Mouse (Mus musculus): ENCODE measurements around the gene Cfc1. TPM values are rescaled to one million over a fixed set of nuclear protein-coding genes. Genes with fewer than 3 reads are reported as not detected.

Gene Cfc1
- polyA plus RNA-seq, 2 experiments from 2014 or later = 0.31 TPM; not detected in 1

DNA sequence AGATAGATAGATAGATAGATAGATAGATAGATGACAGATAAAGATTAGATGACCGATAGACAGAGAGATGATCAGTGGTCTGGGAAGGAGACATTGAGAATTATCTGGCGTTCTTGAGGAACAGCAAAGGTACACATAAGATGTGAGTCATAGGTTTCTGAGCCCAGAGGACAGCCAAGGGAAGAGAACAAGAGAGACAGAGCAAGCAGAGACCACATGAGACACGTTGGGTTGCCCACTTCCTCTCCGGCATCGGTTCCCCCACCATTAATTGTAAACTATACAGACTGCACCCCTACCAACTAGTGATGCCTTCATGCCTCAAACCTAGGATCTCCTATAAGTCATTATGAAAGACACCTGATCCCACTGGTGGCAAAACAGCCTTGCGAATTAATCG lies 18.8 kb downstream of the Cfc1 start:
- ATAC-seq = no peak

DNA sequence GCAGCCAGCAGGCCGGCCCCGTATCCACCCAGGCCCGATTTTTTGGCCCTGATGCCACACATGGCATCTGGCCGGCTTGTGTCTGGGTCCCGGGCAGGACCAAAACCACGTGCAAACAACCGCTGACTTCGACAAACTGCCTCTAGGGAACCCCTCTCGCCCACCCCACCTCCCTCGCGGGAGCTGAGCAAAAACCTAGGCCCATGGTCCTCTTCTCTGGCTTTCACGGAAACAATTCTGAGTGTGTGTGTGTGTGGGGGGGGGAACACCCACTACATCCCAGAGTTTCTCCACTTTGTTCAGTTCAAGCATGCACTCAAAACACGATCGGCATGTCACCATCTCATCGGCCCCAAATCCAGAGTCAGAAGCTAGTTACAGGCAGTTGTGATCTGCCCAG lies 25.4 kb downstream of the Cfc1 start, which contains the start of gene Prss40:
Prss40 (minus strand) TSS at position 101 of the 400 bp plus-strand sequence.
- no peak for ATAC-seq

DNA sequence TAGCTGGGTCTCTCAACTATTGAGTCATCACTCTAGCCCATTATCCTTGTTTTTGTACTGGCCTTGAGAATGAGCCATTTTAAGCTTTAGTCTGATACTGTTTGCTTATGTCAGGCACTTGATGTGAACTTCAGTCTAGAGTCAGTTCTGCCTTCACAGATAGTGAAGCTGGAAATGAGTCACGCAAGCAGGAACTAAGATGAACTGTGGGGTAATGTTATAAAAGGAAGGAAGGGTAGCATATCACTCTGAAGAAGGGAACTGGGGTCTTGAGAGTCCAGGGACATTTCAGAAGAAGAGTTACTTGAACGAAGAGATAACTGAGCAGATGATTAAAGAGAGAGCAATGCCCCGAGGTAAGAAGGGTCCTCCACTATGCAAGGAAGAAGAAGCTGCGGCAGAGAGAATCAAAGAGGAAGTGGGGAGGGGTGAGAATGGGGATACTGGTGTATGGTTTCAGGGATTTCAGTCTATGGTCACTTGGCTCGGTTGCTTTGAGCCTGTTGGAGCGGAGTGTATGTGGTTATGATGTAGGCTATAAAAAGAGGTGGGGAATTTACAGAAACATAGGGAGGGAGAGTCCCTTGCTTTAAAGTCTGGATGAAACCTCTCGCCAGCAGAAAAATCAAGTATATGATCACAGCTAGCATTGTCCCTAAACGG lies 29.1 kb downstream of the Cfc1 start:
- no peak for ATAC-seq

DNA sequence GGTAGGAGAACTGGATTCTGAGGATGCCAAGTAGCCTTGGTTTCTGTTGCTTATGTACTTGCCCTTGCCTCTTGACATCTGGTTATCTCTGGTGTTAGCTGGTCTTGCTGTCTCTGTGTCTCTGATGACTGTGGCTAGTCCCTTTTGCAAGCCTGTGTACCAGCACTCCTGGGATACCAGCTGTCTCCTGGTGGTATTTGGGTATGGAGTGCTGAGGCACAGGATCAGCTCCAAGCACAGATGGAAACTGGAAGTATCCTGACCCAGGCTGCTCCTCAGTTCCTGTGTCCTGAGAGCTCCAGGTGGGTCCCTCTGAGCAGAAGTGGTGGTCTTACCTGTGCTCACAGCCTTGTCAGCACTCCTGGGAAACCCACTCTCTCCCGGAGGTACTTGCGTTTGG lies 32.7 kb downstream of the Cfc1 start:
- ATAC-seq = no peak

DNA sequence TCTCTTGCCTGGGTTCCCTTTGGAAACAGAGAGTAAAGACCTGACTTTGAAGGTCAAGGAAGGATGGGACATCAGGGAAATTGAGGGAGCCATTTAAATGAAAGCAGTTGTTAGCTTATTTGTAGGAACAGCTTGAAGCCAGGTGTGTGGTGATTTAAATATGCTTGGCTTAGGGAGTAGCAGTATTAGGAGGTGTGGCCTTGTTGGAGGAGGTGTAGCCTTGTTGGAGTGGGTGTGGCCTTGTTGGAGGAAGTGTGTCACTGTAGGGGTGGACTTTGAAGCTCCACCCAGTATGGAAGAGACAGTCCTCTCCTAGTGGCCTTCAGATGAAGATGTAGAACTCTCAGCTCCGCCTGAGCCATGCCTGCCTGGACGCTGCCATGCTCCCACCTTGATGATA lies 34.4 kb downstream of the Cfc1 start:
- no peak for ATAC-seq

- ATAC-seq = no peak
Observed at GRCm38 (mm10) chr1:34571431-34571830, 36.0 kb downstream of the Cfc1 start.

DNA sequence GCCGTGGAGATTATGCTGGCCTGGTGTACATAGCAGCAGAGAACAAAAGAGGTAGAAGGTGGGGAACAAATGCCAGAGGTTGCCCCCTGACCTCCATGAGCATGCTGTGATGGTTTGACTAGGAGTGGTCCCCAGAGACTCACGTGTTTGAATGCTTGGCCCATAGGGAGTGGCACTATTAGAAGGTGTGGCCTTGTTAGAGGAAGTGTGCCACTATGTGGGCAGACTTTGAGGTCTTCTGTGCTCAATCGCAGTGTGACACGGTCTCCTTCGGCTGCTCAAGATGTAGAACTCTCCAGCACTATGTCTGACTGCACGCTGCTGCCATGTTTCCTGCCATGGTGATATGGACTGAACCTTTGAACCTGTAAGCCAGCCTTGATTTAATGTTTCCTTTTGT lies 37.8 kb downstream of the Cfc1 start:
- no peak for ATAC-seq

- ATAC-seq = no peak
Observed at GRCm38 (mm10) chr1:34578851-34579781, 43.7 kb downstream of the Cfc1 start, which contains the start of gene Amer3. Gene Amer3, plus strand, starts transcription at chr1:34579657.

DNA sequence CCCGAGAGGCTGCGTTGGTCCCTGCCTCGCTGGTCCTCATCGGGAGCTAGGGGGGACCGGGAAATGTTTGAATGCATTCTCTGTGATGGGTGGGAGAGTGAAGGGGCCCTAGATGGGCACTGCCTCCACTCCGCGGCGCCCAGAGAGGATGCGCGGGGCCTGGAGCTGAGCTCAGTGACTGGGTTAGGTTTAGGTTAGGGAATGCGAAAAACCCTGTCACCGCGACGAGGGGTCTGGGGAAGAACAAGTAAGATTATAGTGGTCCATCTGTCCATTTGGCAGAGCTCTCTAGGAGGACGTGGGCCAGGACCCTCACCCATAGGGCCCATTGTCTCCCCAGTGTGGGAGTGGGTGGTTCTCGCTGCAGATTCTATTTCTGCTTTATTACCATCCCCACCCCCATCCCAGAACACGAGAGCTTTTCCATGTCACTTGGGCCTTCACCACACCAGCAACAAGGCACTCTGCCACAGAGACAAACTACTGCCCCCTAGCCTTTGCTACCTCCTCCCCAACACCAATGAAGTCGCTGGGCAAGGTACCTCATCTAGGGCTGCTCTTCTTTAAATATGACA lies 44.4 kb downstream of the Cfc1 start:
- no peak for ATAC-seq

DNA sequence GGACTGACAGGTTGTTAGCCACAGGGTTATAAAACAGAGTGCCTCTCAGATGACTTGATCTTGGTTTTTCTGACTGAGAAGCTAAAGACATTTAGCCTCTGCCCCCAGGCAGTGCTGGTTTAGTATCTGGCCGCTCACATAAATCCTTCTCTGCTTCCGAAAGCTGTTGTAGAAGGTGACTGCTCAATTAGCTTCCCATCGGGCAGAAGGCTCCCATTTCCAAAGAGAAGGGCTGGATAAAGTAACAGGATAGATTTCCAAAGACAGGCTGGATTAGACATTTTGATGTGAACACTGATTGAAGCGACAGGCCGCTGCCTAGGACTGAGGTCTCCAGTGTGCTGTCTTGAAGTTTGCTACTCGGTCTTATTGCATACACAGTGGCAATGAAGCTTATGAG lies 46.8 kb downstream of the Cfc1 start:
- no peak for ATAC-seq

DNA sequence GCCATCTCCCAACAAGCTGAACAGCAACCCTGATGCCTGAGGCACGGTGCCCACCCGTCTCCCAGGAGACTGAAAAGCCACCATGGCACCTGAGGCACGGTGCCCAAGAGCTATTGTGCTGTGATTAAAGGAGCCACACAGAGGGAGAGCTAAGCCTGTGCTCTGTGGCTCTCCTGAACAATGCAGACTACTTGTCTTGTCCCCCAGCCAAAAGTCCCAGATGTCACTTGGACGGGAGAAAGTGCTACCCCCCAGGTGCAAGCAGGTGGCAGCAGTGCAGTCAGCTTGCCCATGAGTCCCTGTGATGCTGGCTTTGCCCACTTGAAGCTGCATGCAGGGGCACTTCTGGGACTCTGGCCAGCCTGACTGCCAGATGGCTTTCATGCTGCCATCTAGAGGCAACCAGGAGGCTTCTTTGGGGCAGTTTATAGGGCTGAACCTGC lies 48.4 kb downstream of the Cfc1 start:
- ATAC-seq = no peak

- ATAC-seq = no peak
Observed at GRCm38 (mm10) chr1:34584736-34585135, 49.3 kb downstream of the Cfc1 start.

DNA sequence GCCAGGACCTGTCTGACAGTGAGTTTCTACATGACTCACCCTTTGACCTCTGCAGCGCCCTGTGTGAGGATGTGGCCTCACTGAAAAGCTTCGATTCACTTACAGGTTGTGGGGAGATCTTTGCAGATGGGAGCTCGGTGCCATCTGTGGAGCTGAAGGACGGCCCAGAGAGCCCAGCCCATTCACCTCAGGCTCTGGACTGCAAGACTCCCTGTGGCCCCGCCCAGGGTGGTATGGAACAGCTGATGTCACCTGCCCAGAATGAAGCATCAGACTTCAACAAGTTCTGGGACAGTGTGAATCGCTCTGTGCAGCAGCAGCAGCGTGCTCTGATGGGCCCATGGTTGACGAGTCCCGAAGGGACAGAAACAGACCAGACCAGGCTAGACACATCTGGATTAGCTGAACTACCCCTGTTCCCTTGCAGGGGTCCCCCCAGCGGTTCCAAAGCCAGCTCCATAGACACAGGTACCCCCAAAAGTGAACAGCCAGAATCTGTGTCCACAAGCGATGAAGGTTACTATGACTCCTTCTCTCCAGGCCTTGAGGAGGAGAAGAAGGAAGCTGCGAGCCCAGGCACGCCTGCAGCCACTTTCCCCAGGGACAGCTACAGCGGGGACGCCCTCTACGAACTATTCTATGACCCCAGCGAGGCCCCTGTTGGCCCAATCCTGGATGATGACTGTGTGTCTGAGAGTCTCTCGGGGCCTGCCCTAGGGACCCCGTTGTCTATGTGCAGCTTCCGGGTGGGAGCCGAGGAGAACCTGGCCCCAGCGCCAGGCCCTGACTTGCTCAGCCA lies 52.0 kb downstream of the Cfc1 start:
- no peak for ATAC-seq

Other genes with a start within 250 kb of the Cfc1 start
- gene Ccdc115, start 96.0 kb upstream of the Cfc1 start, polyA plus RNA-seq (2017; shearing (Covaris generic)) = 10 to 100 TPM; 37.2 to 56.6 TPM
- 100 to 1,000 TPM; 140 to 143 TPM for gene Imp4, start 95.8 kb upstream of the Cfc1 start, polyA plus RNA-seq (2017; shearing (Covaris generic))
- gene Ptpn18, start 75.9 kb upstream of the Cfc1 start, polyA plus RNA-seq (2017; shearing (Covaris generic)) = 100 to 1,000 TPM; 127 to 195 TPM
- gene Prss39, start 37.2 kb upstream of the Cfc1 start, polyA plus RNA-seq (2017; shearing (Covaris generic)) = not detected
- not detected for gene Prss40, start 25.3 kb downstream of the Cfc1 start, polyA plus RNA-seq (2017; shearing (Covaris generic))
- gene Amer3, start 44.0 kb downstream of the Cfc1 start, polyA plus RNA-seq (2017; shearing (Covaris generic)) = not detected